Comparison of ENCODE assay signal across 8 mouse cellular contexts in genomic region chr17:65931525-65931924, GRCm38 (mm10). TPM values are rescaled to one million over a fixed set of nuclear protein-coding genes. Genes with fewer than 3 reads are reported as not detected.
A peak's percentile ranks its signal among the peaks of the same experiment; 100 is the strongest.
DNase-seq lines count a peak whose midpoint lies in the region; ATAC-seq and TF ChIP-seq lines count a peak whose summit lies in the region.

No protein-coding gene starts in this region.

- no peak overlapping the region for H3K9ac ChIP-seq in intestine, embryonic 14.5 days (ENCODE audit: low read length)
- no peak overlapping the region for H3K9ac ChIP-seq in intestine, postnatal 0 days (ENCODE audit: low read depth, low read length)
- no peak overlapping the region for H3K9ac ChIP-seq in forebrain, embryonic 14.5 days (ENCODE audit: low read length)
- H3K9ac ChIP-seq in midbrain, embryonic 13.5 days (replicated peaks): 0 out of 2 replicates have a peak overlapping the region, but pooled peaks have one; percentile 21

- TF ChIP-seq CTCF in intestine, postnatal 0 days (IDR thresholded peaks at IDR 0.05; ENCODE audit: low read depth): no peak
- TF ChIP-seq CTCF in kidney, adult 2 months (conservative IDR thresholded peaks at IDR 0.05; ENCODE audit: insufficient read depth, insufficient read length, low read depth, low read length): no peak

- H3K36me3 ChIP-seq in intestine, embryonic 14.5 days (ENCODE audit: control insufficient read depth, insufficient read depth, low read length): peaks cover 34% of the 10 kb centered on the region
- H3K36me3 ChIP-seq in intestine, postnatal 0 days (ENCODE audit: control insufficient read depth, insufficient read depth): peaks cover 16% of the 10 kb centered on the region
- H3K36me3 ChIP-seq in forebrain, embryonic 14.5 days (ENCODE audit: control insufficient read depth, insufficient read depth, low read length): peaks cover 52% of the 10 kb centered on the region
- peaks cover 52% of the 10 kb centered on the region for H3K36me3 ChIP-seq in midbrain, embryonic 13.5 days
- no peaks in the 10 kb centered on the region for H3K36me3 ChIP-seq in kidney, adult 2 months (ENCODE audit: control insufficient read depth, insufficient read depth, low read length)

- no peaks in the 10 kb centered on the region for H3K9me3 ChIP-seq in intestine, embryonic 14.5 days (ENCODE audit: control insufficient read depth, low read length)
- H3K9me3 ChIP-seq in intestine, postnatal 0 days (ENCODE audit: control insufficient read depth): no peaks in the 10 kb centered on the region
- H3K9me3 ChIP-seq in forebrain, embryonic 14.5 days (replicated peaks; ENCODE audit: control insufficient read depth, low read length): no peaks in the 10 kb centered on the region
- no peaks in the 10 kb centered on the region for H3K9me3 ChIP-seq in midbrain, embryonic 13.5 days

- TF ChIP-seq POLR2A in kidney, adult 2 months (IDR thresholded peaks at IDR 0.05; ENCODE audit: low read depth, low read length): no peak

- no peak overlapping the region for H3K27ac ChIP-seq in intestine, embryonic 14.5 days (ENCODE audit: low read depth)
- no peak overlapping the region for H3K27ac ChIP-seq in intestine, postnatal 0 days (ENCODE audit: low read depth, low read length)
- H3K27ac ChIP-seq in forebrain, embryonic 14.5 days (ENCODE audit: low read depth, low read length): peak overlapping the region; percentile 52
- H3K27ac ChIP-seq in midbrain, embryonic 13.5 days: peak overlapping the region; percentile 58; the same call in 1 of the 2 replicates
- H3K27ac ChIP-seq in kidney, adult 2 months (ENCODE audit: insufficient read depth, low read depth, low read length): no peak overlapping the region

- peaks cover 7% of the 10 kb centered on the region; the same call in 1 of the 2 replicates for H3K4me1 ChIP-seq in intestine, embryonic 14.5 days (replicated peaks; ENCODE audit: control insufficient read depth, insufficient read depth, low read length)
- H3K4me1 ChIP-seq in intestine, postnatal 0 days (replicated peaks; ENCODE audit: control insufficient read depth, insufficient read depth, low read length): peaks cover 7% of the 10 kb centered on the region; the same call in 1 of the 2 replicates
- 0 out of 2 replicates have a peak, but pooled peaks cover 5% of the 10 kb centered on the region for H3K4me1 ChIP-seq in forebrain, embryonic 14.5 days (ENCODE audit: control insufficient read depth, insufficient read depth, low read length)
- peaks cover 16% of the 10 kb centered on the region for H3K4me1 ChIP-seq in midbrain, embryonic 13.5 days (replicated peaks)
- H3K4me1 ChIP-seq in kidney, adult 2 months (ENCODE audit: control insufficient read depth, insufficient read depth, low read length): no peaks in the 10 kb centered on the region

- no peak overlapping the region for H3K4me3 ChIP-seq in intestine, embryonic 14.5 days (ENCODE audit: low read depth, low read length)
- no peak overlapping the region for H3K4me3 ChIP-seq in intestine, postnatal 0 days (ENCODE audit: low read depth, low read length)
- no peak overlapping the region for H3K4me3 ChIP-seq in forebrain, embryonic 14.5 days (ENCODE audit: low read depth, low read length)
- no peak overlapping the region for H3K4me3 ChIP-seq in midbrain, embryonic 13.5 days (replicated peaks)
- H3K4me3 ChIP-seq in kidney, adult 2 months (ENCODE audit: insufficient read depth, low read depth, low read length): no peak overlapping the region

- ATAC-seq in intestine, embryonic 14.5 days (replicated peaks; ENCODE audit: low FRiP score, low TSS enrichment, low read depth): 0 out of 2 replicates have a peak, but pooled peaks have one; percentile 47
- ATAC-seq in intestine, postnatal 0 days: no peak
- peak; percentile 66 for ATAC-seq in forebrain, embryonic 14.5 days
- peak; percentile 67 for ATAC-seq in midbrain, embryonic 13.5 days

- no peak overlapping the region for H3K4me2 ChIP-seq in intestine, embryonic 14.5 days (ENCODE audit: low read length)
- H3K4me2 ChIP-seq in intestine, postnatal 0 days (replicated peaks; ENCODE audit: low read depth): no peak overlapping the region
- H3K4me2 ChIP-seq in forebrain, embryonic 14.5 days (ENCODE audit: low read length): no peak overlapping the region
- no peak overlapping the region for H3K4me2 ChIP-seq in midbrain, embryonic 13.5 days (replicated peaks)

- DNase-seq in intestine, embryonic 14.5 days (ENCODE audit: low spot score): no peak
- DNase-seq in embryo, embryonic 11 days: peak; percentile 41
- DNase-seq in forebrain, embryonic 14.5 days (ENCODE audit: low spot score): peak; percentile 34
- no peak for DNase-seq in kidney, adult 2 months
- no peak for DNase-seq in right cerebral cortex, postnatal 14 days
- no peak for DNase-seq in frontal cortex, postnatal 10 days (ENCODE audit: low spot score in 2 of 2)

- WGBS in intestine, embryonic 14.5 days: 64% methylated on average over 6 of the region's 6 CpGs
- WGBS in intestine, postnatal 0 days: 64% methylated on average over 6 of the region's 6 CpGs
- WGBS in forebrain, embryonic 14.5 days: 39% methylated on average over 6 of the region's 6 CpGs
- 34% methylated on average over 6 of the region's 6 CpGs for WGBS in midbrain, embryonic 13.5 days
- WGBS in kidney, adult 2 months: 75% methylated on average over 6 of the region's 6 CpGs

- no peaks in the 10 kb centered on the region for H3K27me3 ChIP-seq in intestine, embryonic 14.5 days (replicated peaks; ENCODE audit: control insufficient read depth, insufficient read depth, low read length)
- H3K27me3 ChIP-seq in intestine, postnatal 0 days (replicated peaks; ENCODE audit: control insufficient read depth, insufficient read depth, low read length): no peaks in the 10 kb centered on the region
- H3K27me3 ChIP-seq in forebrain, embryonic 14.5 days (replicated peaks; ENCODE audit: control insufficient read depth, insufficient read depth, low read length): no peaks in the 10 kb centered on the region
- H3K27me3 ChIP-seq in midbrain, embryonic 13.5 days: no peaks in the 10 kb centered on the region
- H3K27me3 ChIP-seq in kidney, adult 2 months (replicated peaks; ENCODE audit: control insufficient read depth, insufficient read depth, low read length): no peaks in the 10 kb centered on the region

RNA-seq across cellular contexts. Expression of gene Twsg1, which starts 19.5 kb away (rescaled TPM):
- 104 and 114 TPM in 2 replicates for polyA plus RNA-seq in intestine, embryonic 14.5 days (2014; fragmentation: Nextera tagmentation; extraction: Ambion mirVana)
- 35.6 and 36.0 TPM in 2 replicates for polyA plus RNA-seq in intestine, postnatal 0 days (2015; fragmentation: Nextera tagmentation; extraction: Ambion mirVana)
- polyA plus RNA-seq in forebrain, embryonic 14.5 days (2014; fragmentation: Nextera tagmentation; extraction: Ambion mirVana): 81.4 and 83.1 TPM in 2 replicates
- 66.5 and 70.2 TPM in 2 replicates for polyA plus RNA-seq in midbrain, embryonic 13.5 days (2015; fragmentation: Nextera tagmentation; extraction: Ambion mirVana)
- polyA plus RNA-seq in kidney, adult 2 months (2012; rRNA removed): 53.3 and 59.5 TPM in 2 replicates

RNA-seq across cellular contexts. Expression of gene Ralbp1, which starts 45.9 kb away (rescaled TPM):
- 62.0 and 67.7 TPM in 2 replicates for polyA plus RNA-seq in intestine, embryonic 14.5 days (2014; fragmentation: Nextera tagmentation; extraction: Ambion mirVana)
- polyA plus RNA-seq in intestine, postnatal 0 days (2015; fragmentation: Nextera tagmentation; extraction: Ambion mirVana): 57.4 and 66.2 TPM in 2 replicates
- polyA plus RNA-seq in forebrain, embryonic 14.5 days (2014; fragmentation: Nextera tagmentation; extraction: Ambion mirVana): 42.9 and 50.2 TPM in 2 replicates
- 49.8 TPM in 2 replicates for polyA plus RNA-seq in midbrain, embryonic 13.5 days (2015; fragmentation: Nextera tagmentation; extraction: Ambion mirVana)
- 29.8 and 30.7 TPM in 2 replicates for polyA plus RNA-seq in kidney, adult 2 months (2012; rRNA removed)

Comparison
In these comparisons a context has a peak if more than half of its experiments do, and no peak if none do; other contexts are left out.
1. DNase-seq: peak in embryo, embryonic 11 days (single experiment) and forebrain, embryonic 14.5 days (single experiment); none in intestine, embryonic 14.5 days (single experiment), kidney, adult 2 months (single experiment), right cerebral cortex, postnatal 14 days (single experiment) and frontal cortex, postnatal 10 days (0 of 2).
2. H3K27ac ChIP-seq: peak in forebrain, embryonic 14.5 days (single experiment) and midbrain, embryonic 13.5 days (single experiment); none in intestine, embryonic 14.5 days (single experiment), intestine, postnatal 0 days (single experiment) and kidney, adult 2 months (single experiment).